Mouse (Mus musculus): ENCODE measurements around the gene Smyd3. TPM values are rescaled to one million over a fixed set of nuclear protein-coding genes. Genes with fewer than 3 reads are reported as not detected.
"Not testable (repeated sequence)": the region's sequence is repeated elsewhere in the genome, so short reads cannot be mapped to it uniquely, and the experiment has no call there.

The Smyd3 gene
- polyA plus RNA-seq, 1 experiment, result 14.2 TPM

DNA sequence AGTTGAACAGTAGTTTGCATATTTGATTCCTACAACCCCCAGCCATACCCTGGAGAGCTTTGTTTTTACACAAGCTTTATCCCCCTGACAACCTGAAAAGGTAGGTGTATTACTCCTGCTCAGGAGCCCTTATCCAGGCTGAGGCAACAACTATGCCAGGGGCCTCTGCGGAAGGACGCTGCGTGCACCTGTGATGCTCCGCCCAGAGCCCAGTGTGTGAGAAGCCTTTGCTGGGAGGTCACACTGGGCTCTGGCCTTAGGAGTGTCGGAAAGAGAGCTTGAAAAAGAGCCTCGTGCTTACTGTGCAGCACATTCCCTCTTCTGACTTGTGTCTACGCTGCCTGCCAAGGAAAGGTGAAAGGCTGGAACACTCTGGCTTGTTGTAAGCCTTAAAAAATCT is 34.9 kb upstream of the Smyd3 start:
- no peak overlapping the region for H3K27ac ChIP-seq (ENCODE audit: insufficient read depth, low read length)
- no peak overlapping the region for H3K4me3 ChIP-seq (ENCODE audit: insufficient read depth, low read length)
- no peak for TF ChIP-seq CTCF (IDR thresholded peaks at IDR 0.05; ENCODE audit: extremely low read depth, insufficient read depth, low read length)
- no peak for TF ChIP-seq POLR2A (IDR thresholded peaks at IDR 0.05; ENCODE audit: extremely low read depth, insufficient read depth, low read length)
- peaks cover 2% of the 10 kb centered on the region; the same call in 1 of the 2 replicates for H3K4me1 ChIP-seq (ENCODE audit: control insufficient read depth, insufficient read depth, low read length)

DNA sequence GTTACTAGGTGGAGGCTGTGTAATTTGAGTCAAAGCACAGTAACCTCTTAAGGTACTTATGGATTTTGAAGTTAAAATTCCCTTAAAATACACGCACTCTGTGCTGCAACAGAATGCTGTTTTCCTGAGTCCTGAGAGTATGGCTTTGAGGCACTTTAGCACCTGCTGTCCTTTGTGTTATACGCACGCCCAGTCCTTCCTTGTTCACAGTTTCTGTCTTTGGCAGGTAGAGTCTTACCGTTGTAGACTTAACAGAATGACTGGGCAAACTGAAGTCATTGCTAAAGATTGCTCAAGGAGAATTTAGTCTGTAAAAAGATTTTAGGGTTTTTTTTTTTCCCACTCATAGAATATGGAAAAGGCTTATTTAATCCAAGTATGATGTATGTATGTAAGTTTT is 34.1 kb upstream of the Smyd3 start:
- H3K4me1 ChIP-seq (ENCODE audit: control insufficient read depth, insufficient read depth, low read length), result peaks cover 2% of the 10 kb centered on the region; the same call in 1 of the 2 replicates
- no peak for TF ChIP-seq CTCF (IDR thresholded peaks at IDR 0.05; ENCODE audit: extremely low read depth, insufficient read depth, low read length)
- no peak for TF ChIP-seq POLR2A (IDR thresholded peaks at IDR 0.05; ENCODE audit: extremely low read depth, insufficient read depth, low read length)
- H3K27ac ChIP-seq (ENCODE audit: insufficient read depth, low read length), result no peak overlapping the region
- H3K4me3 ChIP-seq (ENCODE audit: insufficient read depth, low read length), result no peak overlapping the region

DNA sequence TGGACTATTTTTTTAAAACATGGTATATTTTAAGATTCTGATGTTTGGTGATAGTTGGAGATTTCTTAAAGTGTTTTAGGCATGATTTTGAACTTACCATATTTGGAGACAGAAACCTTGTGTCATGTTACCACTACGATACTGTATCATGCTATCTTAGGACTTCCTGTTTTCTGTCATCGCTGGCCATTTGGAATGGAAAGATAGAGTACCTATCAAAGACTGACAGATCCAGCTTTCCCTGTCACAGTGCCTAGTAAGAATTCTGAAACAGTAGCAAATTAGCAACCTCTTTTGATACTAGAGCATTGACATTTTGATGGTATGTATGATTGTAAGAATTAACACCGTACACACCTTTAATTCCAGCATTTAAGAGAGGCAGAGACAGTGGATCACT is 33.5 kb upstream of the Smyd3 start:
- TF ChIP-seq POLR2A (IDR thresholded peaks at IDR 0.05; ENCODE audit: extremely low read depth, insufficient read depth, low read length), result no peak
- no peak for TF ChIP-seq CTCF (IDR thresholded peaks at IDR 0.05; ENCODE audit: extremely low read depth, insufficient read depth, low read length)
- Histone ChIP-seq H3K27ac (ENCODE audit: insufficient read depth, low read length) (no peak overlapping the region), H3K4me3 (ENCODE audit: insufficient read depth, low read length) (no peak overlapping the region), H3K4me1 (ENCODE audit: control insufficient read depth, insufficient read depth, low read length) (peaks cover 2% of the 10 kb centered on the region; the same call in 1 of the 2 replicates)

DNA sequence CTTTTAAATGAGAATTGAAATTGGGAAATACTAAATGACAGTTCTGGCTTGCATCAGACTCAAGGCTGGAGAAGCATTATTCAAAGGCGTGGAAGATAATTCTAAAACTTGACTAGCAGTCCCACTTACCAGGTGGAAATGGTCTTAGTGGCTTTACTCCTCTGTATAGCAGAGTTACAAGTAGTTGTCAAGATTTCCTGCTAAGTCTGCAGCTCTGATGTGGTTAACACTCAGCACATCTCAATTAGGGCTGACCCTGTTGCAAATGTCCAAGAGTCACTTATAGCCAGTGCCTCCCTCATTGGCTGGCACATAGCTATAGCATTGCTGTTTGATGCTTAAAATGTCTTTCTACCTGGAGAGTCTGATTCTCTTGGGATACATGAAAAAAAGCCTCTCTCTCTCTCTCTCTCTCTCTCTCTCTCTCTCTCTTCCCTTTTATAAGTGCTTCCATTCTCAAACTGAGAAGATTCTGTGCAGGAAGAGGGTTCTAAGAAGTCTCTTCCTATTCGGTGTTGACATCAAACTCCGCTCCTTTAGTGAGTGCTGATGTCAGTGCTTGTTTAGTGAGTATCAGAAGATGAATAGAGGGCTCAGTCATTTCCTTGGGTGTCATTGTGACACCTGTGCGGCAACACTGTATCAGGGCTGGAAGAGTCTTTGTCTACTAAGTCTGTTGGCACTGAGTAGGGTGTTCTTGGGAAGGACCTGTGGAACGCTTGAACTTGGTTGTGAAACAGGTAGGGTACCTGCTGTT is 31.3 kb upstream of the Smyd3 start:
- no peak for TF ChIP-seq POLR2A (IDR thresholded peaks at IDR 0.05; ENCODE audit: extremely low read depth, insufficient read depth, low read length)
- TF ChIP-seq CTCF (IDR thresholded peaks at IDR 0.05; ENCODE audit: extremely low read depth, insufficient read depth, low read length), result no peak
- no peak overlapping the region for H3K4me3 ChIP-seq (ENCODE audit: insufficient read depth, low read length)
- no peak overlapping the region for H3K27ac ChIP-seq (ENCODE audit: insufficient read depth, low read length)
- H3K4me1 ChIP-seq (ENCODE audit: control insufficient read depth, insufficient read depth, low read length), result peaks cover 5% of the 10 kb centered on the region; the same call in 1 of the 2 replicates

DNA sequence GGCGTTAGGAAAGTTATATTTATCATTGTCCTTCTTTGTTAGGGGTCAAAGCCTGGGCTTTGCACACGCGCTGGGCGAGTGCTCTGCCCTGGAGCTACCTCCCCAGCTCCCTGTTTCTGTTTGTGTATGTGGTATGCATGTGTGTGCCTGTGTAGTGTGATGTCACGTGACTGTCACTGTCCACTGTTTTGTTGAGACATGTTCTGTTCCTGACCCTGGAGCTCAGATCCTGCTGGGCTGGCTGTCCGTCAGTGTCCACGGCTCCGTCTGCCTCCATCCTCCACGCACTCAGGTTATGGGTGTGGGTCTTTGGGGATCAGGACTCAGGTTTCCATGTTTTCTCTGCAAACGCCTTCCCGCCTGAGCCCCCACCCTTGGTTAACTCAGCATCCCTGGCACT is 30.4 kb upstream of the Smyd3 start:
- Histone ChIP-seq H3K27ac (ENCODE audit: insufficient read depth, low read length) (no peak overlapping the region), H3K4me1 (ENCODE audit: control insufficient read depth, insufficient read depth, low read length) (peaks cover 5% of the 10 kb centered on the region; the same call in 1 of the 2 replicates), H3K4me3 (ENCODE audit: insufficient read depth, low read length) (no peak overlapping the region)
- TF ChIP-seq POLR2A (IDR thresholded peaks at IDR 0.05; ENCODE audit: extremely low read depth, insufficient read depth, low read length) (no peak), CTCF (IDR thresholded peaks at IDR 0.05; ENCODE audit: extremely low read depth, insufficient read depth, low read length) (no peak)

DNA sequence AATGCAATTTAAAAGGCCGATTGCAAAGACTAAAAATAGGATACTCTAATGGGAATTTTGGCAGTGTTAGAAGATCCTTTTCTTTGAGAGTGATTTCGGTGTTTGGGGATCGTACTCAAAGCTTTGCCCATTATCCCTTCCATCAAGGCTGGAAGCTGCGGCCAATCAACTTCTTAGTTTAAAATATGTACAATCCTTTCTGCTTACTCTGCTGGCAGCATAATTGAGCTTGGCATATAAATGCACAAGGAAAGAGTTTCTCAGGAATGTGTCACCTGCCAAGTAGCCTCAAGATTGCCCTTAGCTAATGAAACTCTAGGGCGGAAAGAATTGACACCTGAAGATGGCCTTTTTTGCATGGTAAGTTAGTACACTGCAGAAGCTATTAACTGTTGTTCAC is 29.3 kb upstream of the Smyd3 start:
- no peak overlapping the region for H3K27ac ChIP-seq (ENCODE audit: insufficient read depth, low read length)
- TF ChIP-seq CTCF (IDR thresholded peaks at IDR 0.05; ENCODE audit: extremely low read depth, insufficient read depth, low read length), result no peak
- TF ChIP-seq POLR2A (IDR thresholded peaks at IDR 0.05; ENCODE audit: extremely low read depth, insufficient read depth, low read length), result no peak

DNA sequence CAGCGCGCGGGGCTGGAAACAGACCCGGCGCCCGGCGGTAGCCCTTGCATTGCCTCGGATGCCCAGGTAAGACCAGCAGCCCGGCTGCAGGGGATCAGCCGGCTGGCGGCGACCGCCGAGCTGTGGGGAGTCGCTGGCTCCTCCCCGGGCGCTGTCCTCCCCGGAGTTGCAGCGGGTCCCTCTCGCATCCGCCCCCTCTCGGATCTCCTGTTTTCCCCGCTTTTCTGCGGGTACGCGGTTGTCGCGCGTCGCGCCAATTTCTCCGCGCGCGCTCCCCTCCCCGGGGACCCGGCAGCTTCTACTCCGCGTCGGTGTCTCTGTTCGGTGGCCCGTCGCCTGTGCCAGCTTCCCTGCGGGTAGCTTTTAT is 28.7 kb upstream of the Smyd3 start:
- TF ChIP-seq POLR2A (IDR thresholded peaks at IDR 0.05; ENCODE audit: extremely low read depth, insufficient read depth, low read length) (no peak), CTCF (IDR thresholded peaks at IDR 0.05; ENCODE audit: extremely low read depth, insufficient read depth, low read length) (no peak)
- Histone ChIP-seq H3K27ac (ENCODE audit: insufficient read depth, low read length) (peak overlapping the region; percentile 55), H3K4me3 (ENCODE audit: insufficient read depth, low read length) (peak overlapping the region; percentile 62), H3K4me1 (ENCODE audit: control insufficient read depth, insufficient read depth, low read length) (peaks cover 5% of the 10 kb centered on the region; the same call in 1 of the 2 replicates)

More for the DNA sequence above, 29.3 kb upstream of the Smyd3 start:
- peak overlapping the region; percentile 62 for H3K4me3 ChIP-seq (ENCODE audit: insufficient read depth, low read length)
- peaks cover 5% of the 10 kb centered on the region; the same call in 1 of the 2 replicates for H3K4me1 ChIP-seq (ENCODE audit: control insufficient read depth, insufficient read depth, low read length)

DNA sequence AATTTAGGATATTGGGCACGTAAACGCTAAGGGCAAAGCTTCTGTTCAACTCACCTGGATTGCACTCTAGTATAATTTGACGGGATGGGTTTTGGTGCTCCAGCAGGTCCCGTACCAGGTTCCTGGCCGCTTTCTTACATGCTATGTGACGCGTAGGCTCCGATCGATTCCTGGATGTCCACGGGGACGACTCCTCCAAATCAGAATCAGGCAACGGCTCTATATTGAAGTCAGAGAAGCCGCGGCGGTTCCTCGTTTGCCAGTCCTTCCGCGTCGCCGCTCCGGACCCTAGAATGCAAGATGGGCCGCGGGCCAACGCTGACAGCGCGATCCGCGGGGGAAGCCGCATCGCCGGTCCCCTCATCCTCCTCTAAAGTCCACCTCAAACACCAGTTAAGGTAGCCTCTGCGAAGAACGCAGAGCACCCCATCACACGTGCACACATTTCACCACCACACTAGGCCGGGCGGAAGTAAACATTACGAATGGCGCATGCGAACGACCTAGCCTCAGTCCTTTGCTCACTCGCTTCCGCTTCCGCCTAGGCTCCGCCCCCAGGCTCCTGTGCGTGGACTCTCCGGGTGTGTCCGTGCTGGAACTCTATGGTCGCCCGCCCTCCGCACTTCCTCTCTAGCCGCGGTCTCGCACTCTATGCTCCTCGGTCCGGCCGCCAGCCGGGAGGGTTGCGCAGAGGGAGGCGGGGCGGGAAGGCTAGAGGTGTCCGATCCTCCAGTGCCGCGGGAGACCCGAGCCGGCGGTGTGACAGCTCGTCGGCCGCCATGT is 28.1 kb upstream of the Smyd3 start, which contains the start of the genes Tfb2m and Cnst:
Tfb2m (minus strand) TSS at position 500 of the 783 bp plus-strand sequence.
Cnst (plus strand) TSS at position 603 of the 783 bp plus-strand sequence.
- H3K4me1 ChIP-seq (ENCODE audit: control insufficient read depth, insufficient read depth, low read length), result not testable (repeated sequence)

DNA sequence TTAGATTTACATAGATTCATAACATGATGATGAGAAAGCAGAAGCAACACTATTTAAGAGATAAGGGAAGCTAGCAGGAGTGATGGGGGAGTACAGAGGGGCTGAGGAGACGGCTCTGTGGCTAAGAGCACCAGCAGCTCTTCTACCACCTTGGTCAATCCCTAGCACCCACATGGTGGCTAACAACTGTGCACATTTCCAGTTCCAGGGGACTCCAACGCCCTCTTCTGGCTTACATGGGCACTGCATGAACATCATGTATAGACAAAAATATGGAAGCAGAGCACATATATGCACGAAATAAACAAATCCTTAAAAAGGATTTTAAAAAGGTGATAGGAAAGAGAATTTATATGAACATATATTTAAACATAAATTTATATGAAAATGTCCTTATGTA is 23.7 kb upstream of the Smyd3 start:
- H3K27ac ChIP-seq (ENCODE audit: insufficient read depth, low read length), result no peak overlapping the region
- H3K4me3 ChIP-seq (ENCODE audit: insufficient read depth, low read length), result no peak overlapping the region
- TF ChIP-seq CTCF (IDR thresholded peaks at IDR 0.05; ENCODE audit: extremely low read depth, insufficient read depth, low read length), result peak; percentile 36; the same call in 1 of the 2 replicates
- TF ChIP-seq POLR2A (IDR thresholded peaks at IDR 0.05; ENCODE audit: extremely low read depth, insufficient read depth, low read length), result no peak
- H3K4me1 ChIP-seq (ENCODE audit: control insufficient read depth, insufficient read depth, low read length), result peaks cover 3% of the 10 kb centered on the region; the same call in 1 of the 2 replicates

More for the DNA sequence above, 28.1 kb upstream of the Smyd3 start, which contains the start of the genes Tfb2m and Cnst:
- Histone ChIP-seq H3K4me3 (ENCODE audit: insufficient read depth, low read length) (peak within 1 kb of the TSS; percentile 62), H3K27ac (ENCODE audit: insufficient read depth, low read length) (peak within 1 kb of the TSS; percentile 55)
